Mouse (Mus musculus) hindbrain, embryonic 14.5 days (tissue): ENCODE measurements around the gene Glipr1. TPM values are rescaled to one million over a fixed set of nuclear protein-coding genes. Genes with fewer than 3 reads are reported as not detected.

Experiments
- ATAC-seq: fragments of 200-750 bp; cut with Nextera tagmentation; 2 replicates; pipeline ENCODE4 v1.8.0; 2017; ENCODE audit warnings: moderate number of reproducible peaks, mild to moderate bottlenecking, moderate TSS enrichment, moderate library complexity; ENCODE audit not compliant: low FRiP score
- DNase-seq: peaks from one replicate; pipeline ENCODE4 v3.0.0-alpha.2; 2015; ENCODE audit warnings: low spot score
- H3K27ac ChIP-seq: fragments of 300-500 bp; sonication (generic); 2 replicates; pipeline ENCODE4 v1.5.1; 2014; ENCODE audit warnings: mild to moderate bottlenecking, moderate library complexity
- H3K27me3 ChIP-seq: fragments of 300-500 bp; sonication (generic); 2 replicates; pipeline ENCODE4 v1.6.1; 2014; ENCODE audit warnings: mild to moderate bottlenecking, low read length, mixed read lengths; ENCODE audit not compliant: control insufficient read depth, insufficient read depth
- H3K36me3 ChIP-seq: fragments of 300-500 bp; sonication (generic); replicated peaks from 2 replicates; pipeline ENCODE4 v1.6.1; 2014; ENCODE audit not compliant: control insufficient read depth, insufficient read depth
- H3K4me1 ChIP-seq: fragments of 300-500 bp; sonication (generic); replicated peaks from 2 replicates; pipeline ENCODE4 v1.6.1; 2014; ENCODE audit warnings: antibody characterized with exemption, low read length, mixed read lengths; ENCODE audit not compliant: control insufficient read depth, insufficient read depth
- H3K4me2 ChIP-seq: fragments of 300-500 bp; sonication (generic); replicated peaks from 2 replicates; pipeline ENCODE4 v1.6.1; 2014; ENCODE audit warnings: mild to moderate bottlenecking, moderate library complexity
- H3K4me3 ChIP-seq: fragments of 300-500 bp; sonication (generic); replicated peaks from 2 replicates; pipeline ENCODE4 v1.5.1; 2014; ENCODE audit warnings: mild to moderate bottlenecking, low read length
- H3K9ac ChIP-seq: fragments of 300-500 bp; sonication (generic); 2 replicates; pipeline ENCODE4 v1.6.1; 2014
- H3K9me3 ChIP-seq: fragments of 300-500 bp; sonication (generic); 2 replicates; pipeline ENCODE4 v1.6.1; 2016; ENCODE audit warnings: low read length; ENCODE audit not compliant: control insufficient read depth
- WGBS: fragments of 180-500 bp; shearing (Covaris S2); extraction: QIAGEN DNeasy Blood & Tissue Kit; methylation state at CpG from one replicate; pipeline ENCODE4 v1.1.7; 2014; 5-methylcytosine and 5-hydroxymethylcytosine counted together
- polyA plus RNA-seq: library from polyadenylated mRNA; unstranded; fragments of >200 nt; fragmentation: Nextera tagmentation; extraction: Ambion mirVana; gene quantifications from 2 replicates; pipeline ENCODE4 v1.2.1, GENCODE M21; 2014

The Glipr1 gene
- polyA plus RNA-seq, 1 experiment from 2014 or later: 1.1 TPM

- ATAC-seq: no peak
- Histone ChIP-seq H3K4me2 (no peak overlapping the region), H3K27ac (no peak overlapping the region), H3K9ac (no peak overlapping the region), H3K27me3 (no peaks in the 10 kb centered on the region), H3K4me3 (no peak overlapping the region), H3K4me1 (no peaks in the 10 kb centered on the region), H3K36me3 (no peaks in the 10 kb centered on the region), H3K9me3 (no peaks in the 10 kb centered on the region)
- WGBS: 98% methylated on average over 2 of the region's 2 CpGs
- DNase-seq: no peak
Observed at GRCm38 (mm10) chr10:112001350-112001749, 1.1 kb downstream of the Glipr1 start.

DNA sequence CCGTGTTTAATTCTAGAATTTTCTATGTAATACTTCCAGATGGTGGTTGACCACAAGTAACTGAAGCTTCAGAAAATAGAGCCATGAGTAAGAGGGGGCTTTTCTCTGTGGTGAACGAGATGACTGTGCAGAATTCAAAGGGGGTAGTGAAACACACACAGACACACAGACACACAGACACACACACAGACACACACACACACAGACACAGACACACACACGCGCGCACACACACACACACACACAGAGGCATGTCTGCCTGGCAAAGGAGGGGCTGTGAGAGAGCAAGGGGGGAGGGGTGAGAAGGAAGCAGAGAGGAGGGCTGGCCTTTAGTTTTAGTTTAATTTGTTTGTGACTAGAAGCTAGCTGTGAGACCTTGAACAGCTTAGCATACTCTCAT lies 1.9 kb downstream of the Glipr1 start:
- Histone ChIP-seq H3K27me3 (no peaks in the 10 kb centered on the region), H3K27ac (no peak overlapping the region), H3K9me3 (no peaks in the 10 kb centered on the region), H3K9ac (no peak overlapping the region), H3K4me3 (no peak overlapping the region), H3K4me1 (no peaks in the 10 kb centered on the region), H3K36me3 (no peaks in the 10 kb centered on the region), H3K4me2 (no peak overlapping the region)
- DNase-seq: no peak
- 94% methylated on average over 5 of the region's 5 CpGs for WGBS
- ATAC-seq: no peak

DNA sequence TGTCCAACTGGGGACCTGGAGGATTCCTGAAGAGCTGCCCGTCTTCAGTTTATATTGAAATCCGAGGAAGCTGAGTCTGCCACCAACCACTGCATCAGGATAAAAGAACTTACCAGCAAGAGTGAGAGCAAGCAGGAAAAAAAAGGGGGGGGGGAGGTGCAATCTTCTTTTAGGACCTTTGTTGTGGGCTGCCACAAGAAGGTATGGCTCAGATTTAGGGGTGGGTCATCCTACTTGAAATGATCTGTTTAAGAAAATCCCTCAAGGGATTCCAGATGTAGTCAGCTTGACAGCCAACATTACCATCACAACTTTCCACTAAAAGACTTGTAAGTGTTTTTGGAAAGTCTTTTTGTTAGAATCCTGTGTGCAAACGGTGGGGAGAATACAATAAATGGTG lies 2.7 kb downstream of the Glipr1 start:
- WGBS: 66% methylated on average over 3 of the region's 3 CpGs
- Histone ChIP-seq H3K4me1 (no peaks in the 10 kb centered on the region), H3K9ac (no peak overlapping the region), H3K4me3 (no peak overlapping the region), H3K27me3 (no peaks in the 10 kb centered on the region), H3K36me3 (no peaks in the 10 kb centered on the region), H3K4me2 (no peak overlapping the region), H3K27ac (no peak overlapping the region), H3K9me3 (no peaks in the 10 kb centered on the region)
- DNase-seq (no peak), ATAC-seq (no peak)

DNA sequence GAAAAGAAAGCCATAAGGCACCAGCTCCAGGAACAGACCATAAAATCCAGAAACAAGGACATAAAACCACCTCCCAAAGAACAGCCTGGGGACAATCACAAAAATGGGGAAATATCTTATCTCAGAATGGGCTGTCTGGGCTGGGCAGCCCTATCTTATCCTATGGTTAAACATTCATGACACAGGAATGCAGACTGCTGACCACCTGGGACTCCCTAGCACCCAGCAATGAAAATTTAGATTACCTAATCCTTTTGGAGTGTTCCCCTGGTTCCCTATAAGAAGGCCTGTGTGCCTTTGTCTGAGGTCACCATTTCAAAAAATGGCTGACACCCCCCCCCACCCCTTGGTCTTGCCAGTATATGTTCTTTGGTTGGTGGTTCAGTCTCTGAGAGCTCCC lies 4.8 kb downstream of the Glipr1 start:
- no peaks in the 10 kb centered on the region for H3K4me1 ChIP-seq
- no peaks in the 10 kb centered on the region for H3K9me3 ChIP-seq
- no peak for DNase-seq
- H3K36me3 ChIP-seq: no peaks in the 10 kb centered on the region
- no peak overlapping the region for H3K4me3 ChIP-seq
- no peaks in the 10 kb centered on the region for H3K27me3 ChIP-seq
- no peak overlapping the region for H3K4me2 ChIP-seq
- H3K27ac ChIP-seq: no peak overlapping the region
- H3K9ac ChIP-seq: no peak overlapping the region
- ATAC-seq: no peak

- no peak overlapping the region for H3K4me3 ChIP-seq
- no peak for DNase-seq
- H3K9me3 ChIP-seq: no peaks in the 10 kb centered on the region
- H3K27me3 ChIP-seq: no peaks in the 10 kb centered on the region
- no peak overlapping the region for H3K27ac ChIP-seq
- H3K36me3 ChIP-seq: no peaks in the 10 kb centered on the region
- no peaks in the 10 kb centered on the region for H3K4me1 ChIP-seq
- no peak overlapping the region for H3K4me2 ChIP-seq
- no peak overlapping the region for H3K9ac ChIP-seq
- 82% methylated on average over 8 of the region's 8 CpGs for WGBS
- no peak for ATAC-seq
Observed at GRCm38 (mm10) chr10:111996911-111997347, 5.5 kb downstream of the Glipr1 start.

DNA sequence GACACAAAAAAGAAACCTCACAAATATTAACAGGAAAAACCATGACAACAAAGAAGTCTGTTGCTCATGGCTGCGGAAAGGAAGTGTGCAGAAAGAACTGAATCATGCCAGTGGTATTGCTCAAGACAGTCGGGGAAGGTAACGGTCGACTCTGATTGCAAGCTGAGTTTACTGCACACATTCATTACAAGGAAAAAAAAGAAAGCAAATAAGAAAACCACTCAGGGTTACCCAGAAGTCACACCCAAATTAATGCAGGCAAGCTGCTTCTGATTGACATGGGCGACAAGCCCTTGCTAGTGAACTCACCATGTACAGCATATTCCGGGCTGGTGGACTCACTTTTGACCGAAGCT lies 5.9 kb downstream of the Glipr1 start:
- H3K9ac ChIP-seq: no peak overlapping the region
- no peak overlapping the region for H3K4me3 ChIP-seq
- ATAC-seq: no peak
- DNase-seq: no peak
- no peaks in the 10 kb centered on the region for H3K36me3 ChIP-seq
- no peaks in the 10 kb centered on the region for H3K27me3 ChIP-seq
- no peaks in the 10 kb centered on the region for H3K4me1 ChIP-seq
- H3K27ac ChIP-seq: no peak overlapping the region
- WGBS: 91% methylated on average over 7 of the region's 7 CpGs
- no peaks in the 10 kb centered on the region for H3K9me3 ChIP-seq
- H3K4me2 ChIP-seq: no peak overlapping the region

DNA sequence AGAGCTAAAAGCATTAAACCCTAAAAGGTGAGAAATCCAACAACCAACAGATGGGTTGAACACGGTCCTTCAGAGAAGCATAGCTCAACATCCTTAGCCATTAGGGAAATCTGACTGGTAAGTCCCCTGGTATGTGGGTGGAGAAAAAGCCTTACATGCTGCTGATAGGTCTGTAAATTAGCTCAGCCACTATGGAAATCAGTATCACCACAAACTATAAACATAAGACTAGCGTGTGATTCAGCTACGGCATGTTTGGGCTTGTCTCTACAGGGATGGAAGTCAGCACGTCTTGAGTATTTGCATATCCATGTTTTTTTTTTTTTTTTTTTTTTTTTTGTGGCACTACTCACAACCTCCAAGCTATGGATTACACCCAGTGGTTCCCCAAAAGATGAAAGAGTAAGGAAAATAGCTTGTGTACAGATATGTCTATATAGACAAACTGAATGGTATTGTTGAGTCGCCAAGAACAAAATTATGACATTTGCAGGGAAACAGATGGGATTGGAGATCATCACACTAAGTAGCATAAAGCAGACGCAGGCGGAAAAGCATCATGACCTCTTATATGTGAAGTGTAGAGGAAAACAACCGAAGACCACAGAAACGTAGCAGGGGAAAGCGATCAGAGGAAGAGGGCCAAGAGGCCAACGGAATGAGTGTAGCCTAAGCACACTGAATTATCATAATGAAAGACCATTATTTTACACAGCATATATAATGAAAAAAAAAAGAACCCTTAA lies 6.5 kb downstream of the Glipr1 start:
- no peaks in the 10 kb centered on the region for H3K9me3 ChIP-seq
- H3K9ac ChIP-seq: no peak overlapping the region
- DNase-seq (no peak), ATAC-seq (no peak)
- H3K36me3 ChIP-seq: no peaks in the 10 kb centered on the region
- 93% methylated on average over 11 of the region's 11 CpGs for WGBS
- no peaks in the 10 kb centered on the region for H3K4me1 ChIP-seq
- H3K27me3 ChIP-seq: no peaks in the 10 kb centered on the region
- no peak overlapping the region for H3K4me3 ChIP-seq
- H3K4me2 ChIP-seq: no peak overlapping the region
- H3K27ac ChIP-seq: no peak overlapping the region

GRCm38 (mm10) chr10:111986453-111986852 lies 16.0 kb downstream of the Glipr1 start:
- Histone ChIP-seq H3K4me1 (no peaks in the 10 kb centered on the region), H3K9me3 (no peaks in the 10 kb centered on the region), H3K4me3 (no peak overlapping the region), H3K27ac (no peak overlapping the region), H3K27me3 (no peaks in the 10 kb centered on the region), H3K9ac (no peak overlapping the region), H3K4me2 (no peak overlapping the region), H3K36me3 (peaks cover 59% of the 10 kb centered on the region)
- WGBS: 94% methylated on average over 6 of the region's 6 CpGs
- no peak for ATAC-seq
- no peak for DNase-seq

GRCm38 (mm10) chr10:111983070-111983469 lies 19.4 kb downstream of the Glipr1 start:
- DNase-seq: no peak
- Histone ChIP-seq H3K27ac (no peak overlapping the region), H3K9me3 (no peaks in the 10 kb centered on the region), H3K4me2 (no peak overlapping the region), H3K36me3 (peaks cover 88% of the 10 kb centered on the region), H3K27me3 (no peaks in the 10 kb centered on the region), H3K4me1 (no peaks in the 10 kb centered on the region), H3K4me3 (no peak overlapping the region), H3K9ac (no peak overlapping the region)
- WGBS: 89% methylated on average over 5 of the region's 5 CpGs
- ATAC-seq: no peak

DNA sequence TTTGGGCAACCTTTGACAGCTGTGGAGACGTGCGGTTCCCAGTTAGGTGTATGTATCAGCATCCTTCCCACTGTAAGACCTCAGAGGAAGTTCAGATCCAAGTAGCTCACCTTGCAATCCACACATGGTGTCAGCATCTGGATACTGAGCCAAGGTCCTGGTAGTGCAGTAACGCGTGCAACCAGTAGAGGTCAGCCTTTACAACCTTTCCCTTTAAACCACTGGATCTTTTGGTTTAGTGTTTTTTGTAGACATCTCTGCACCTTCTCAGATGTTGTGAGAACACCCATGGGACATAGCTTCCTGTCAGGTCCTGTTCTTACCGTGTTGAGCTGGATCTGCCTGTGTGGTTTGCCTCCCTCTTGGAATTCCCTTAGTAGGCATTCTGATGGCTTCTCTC lies 24.8 kb downstream of the Glipr1 start:
- H3K36me3 ChIP-seq: peaks cover 56% of the 10 kb centered on the region
- H3K9ac ChIP-seq: no peak overlapping the region
- no peak overlapping the region for H3K4me2 ChIP-seq
- no peaks in the 10 kb centered on the region for H3K9me3 ChIP-seq
- ATAC-seq (no peak), DNase-seq (peak; percentile 81)
- no peak overlapping the region for H3K27ac ChIP-seq
- H3K4me3 ChIP-seq: no peak overlapping the region
- WGBS: 48% methylated on average over 5 of the region's 5 CpGs
- H3K4me1 ChIP-seq: peaks cover 8% of the 10 kb centered on the region
- H3K27me3 ChIP-seq: no peaks in the 10 kb centered on the region
